Mouse (Mus musculus): Measurements from ENCODE around the gene Bax. TPM values are rescaled to one million over a fixed set of nuclear protein-coding genes. Genes with fewer than 3 reads are reported as not detected.

The Bax gene
- 47.6 and 49.6 TPM in 2 replicates for polyA plus RNA-seq (2012; rRNA removed)

DNA sequence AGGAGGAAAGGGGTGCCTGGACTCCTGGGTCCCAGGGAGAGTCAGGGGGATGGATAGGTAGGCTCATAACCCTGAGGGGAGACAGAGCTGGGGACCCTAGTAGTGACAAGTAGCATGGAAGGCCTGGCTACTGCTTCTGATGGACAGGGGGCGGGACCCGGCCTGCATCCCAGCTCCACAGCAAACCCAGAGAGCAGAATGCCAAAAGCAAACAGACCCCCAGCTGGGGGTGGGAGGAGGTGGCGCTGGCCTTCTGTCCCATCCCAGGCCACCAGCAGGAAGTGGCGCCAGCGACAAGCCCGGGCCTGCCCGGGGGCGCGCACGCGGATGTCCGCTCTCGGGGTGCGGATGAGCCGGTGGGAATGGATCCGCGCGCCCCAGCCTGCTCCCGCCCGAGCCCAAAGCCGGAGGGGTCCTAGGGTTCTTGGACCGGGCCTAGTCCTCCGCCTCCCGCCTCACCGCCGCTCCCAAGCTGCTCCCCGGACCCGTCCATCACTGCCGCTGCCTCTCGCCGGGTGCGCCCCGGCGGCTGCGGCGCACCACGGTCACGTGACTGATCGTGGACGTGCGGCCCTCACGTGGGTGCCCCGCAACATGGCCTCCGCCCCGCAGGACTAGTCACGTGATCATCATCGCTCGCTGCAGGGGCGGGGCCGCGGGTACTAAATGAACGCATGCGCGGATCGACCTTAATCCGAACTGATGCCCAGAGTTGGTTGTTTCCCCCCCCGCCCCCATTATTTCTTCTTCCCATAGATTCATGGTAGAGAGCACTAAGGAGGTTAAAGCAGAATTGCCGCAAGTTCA, at the start of gene Bax:
Gene Bax, minus strand, starts transcription at position 616 of the 807 bp plus-strand sequence.

DNA sequence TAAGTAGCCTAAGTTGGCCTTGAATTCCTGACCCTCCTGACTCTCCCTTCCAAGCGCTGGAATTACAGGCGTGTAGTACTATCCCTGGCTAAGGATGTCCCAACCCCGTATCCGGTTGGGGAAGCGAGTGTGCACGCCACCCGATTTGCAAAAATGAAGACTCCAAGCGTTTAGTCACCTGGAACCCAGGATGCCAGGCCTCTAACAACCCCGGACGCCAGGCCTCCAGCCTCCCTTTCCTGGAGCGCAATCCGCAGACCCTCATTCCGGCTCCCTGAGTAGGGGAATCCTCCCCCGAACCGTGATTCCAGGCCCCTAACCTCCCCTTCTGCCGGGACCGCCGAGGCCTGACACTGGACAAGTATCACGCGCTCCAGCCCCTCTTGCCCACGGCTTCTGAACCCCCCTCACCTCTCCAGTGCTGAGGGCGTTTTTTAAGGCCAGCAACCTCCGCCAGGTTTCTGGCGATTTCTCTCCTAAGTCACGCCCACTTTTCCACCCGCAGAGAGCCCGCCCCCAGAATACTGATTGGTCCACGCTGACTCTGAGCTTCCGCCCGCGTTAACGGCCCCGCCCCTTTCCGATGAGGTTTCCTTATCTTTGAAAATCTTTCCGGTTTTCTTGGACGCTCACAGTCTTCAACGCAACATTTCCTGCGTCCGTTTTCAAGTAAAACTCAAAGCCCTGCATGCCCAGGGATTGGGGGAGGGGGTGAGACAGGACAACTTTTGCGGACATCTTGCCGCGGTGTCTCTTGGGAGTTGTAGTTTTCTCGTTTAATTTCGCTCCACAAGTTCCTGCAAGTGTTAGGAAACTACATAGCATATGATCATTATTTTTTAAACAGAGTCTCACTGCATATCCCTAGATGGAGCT, 43.5 kb upstream of the Bax start, which contains the start of gene Nucb1:
Gene Nucb1, minus strand, starts transcription at position 495 of the 876 bp plus-strand sequence.

DNA sequence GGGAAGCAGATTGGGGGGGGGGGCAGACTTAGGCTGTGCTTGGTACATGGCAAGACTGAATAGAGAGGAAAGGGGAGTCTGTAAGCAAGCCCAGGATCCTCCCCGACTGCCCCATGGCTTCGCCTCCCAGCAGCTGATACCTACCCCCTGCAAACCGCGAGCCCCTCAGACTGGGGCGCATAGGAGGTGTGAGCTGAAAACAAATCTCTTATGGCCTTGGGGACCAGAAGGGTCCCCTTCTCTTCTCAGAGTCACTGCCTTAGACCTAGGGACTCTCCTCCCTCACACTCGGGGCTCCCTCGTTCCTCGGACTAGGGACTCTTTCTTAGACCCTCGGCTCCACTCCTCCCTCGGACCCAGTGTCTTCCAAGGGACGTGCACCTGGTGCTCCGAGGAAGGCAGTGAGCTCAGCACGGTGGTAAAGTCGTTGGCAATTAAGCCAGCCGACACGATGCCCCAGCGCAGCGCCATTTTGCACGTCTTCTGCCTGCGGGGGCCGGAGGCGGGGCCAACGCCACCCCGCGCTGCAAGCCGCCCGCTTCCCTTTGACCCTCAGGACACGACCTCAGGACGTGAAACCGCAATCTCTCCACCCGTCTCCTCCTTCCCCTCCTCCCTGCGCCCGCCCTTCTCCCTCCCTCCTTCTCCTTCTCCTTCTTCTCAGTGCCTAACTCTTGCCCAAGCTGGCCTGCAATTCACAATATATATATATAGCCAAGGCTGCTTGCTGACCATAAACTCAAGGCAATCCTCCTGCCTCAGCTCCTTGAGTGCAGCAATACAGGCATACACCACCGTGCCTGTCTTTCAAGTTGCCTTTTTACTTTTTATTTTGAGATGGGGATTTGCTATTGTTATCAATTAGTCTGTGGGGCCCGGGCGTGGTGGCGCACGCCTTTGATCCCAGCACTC, 21.9 kb upstream of the Bax start, which contains the start of gene Dhdh:
Gene Dhdh, minus strand, starts transcription at position 513 of the 912 bp plus-strand sequence.

DNA sequence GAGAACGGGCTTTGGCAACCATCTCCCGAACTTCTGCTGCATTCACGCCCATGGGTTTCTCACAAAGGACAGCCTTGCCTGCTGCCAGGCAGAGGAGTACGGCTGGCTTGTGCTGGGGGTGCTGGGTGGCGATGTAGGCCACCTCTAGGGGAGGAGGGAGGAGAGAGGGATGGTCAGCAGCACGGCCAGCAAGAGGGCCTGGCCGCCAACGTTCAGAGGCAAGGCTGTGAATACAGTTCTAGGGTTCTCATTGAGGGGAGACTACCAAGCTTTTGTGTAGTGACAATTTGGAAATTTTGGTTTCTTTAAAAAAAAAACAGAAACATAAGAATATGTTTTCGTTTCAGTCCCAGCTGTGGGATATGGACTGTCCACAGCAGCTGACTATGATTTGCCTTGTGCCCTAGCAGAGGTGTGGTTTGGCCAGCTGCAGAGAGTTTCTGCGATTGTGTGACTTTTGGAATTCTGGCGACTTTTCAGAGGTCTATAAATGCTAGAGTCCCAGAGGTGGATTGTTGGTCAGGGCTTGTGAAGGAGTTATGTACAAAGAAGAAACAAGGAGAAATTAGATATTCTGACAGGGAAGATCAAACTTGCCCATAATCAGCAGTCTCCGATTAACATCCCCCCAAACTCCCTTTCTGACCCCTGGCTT, 20.2 kb upstream of the Bax start, which contains the start of gene Gm45808:
Gene Gm45808, minus strand, starts transcription at position 51 of the 655 bp plus-strand sequence.

DNA sequence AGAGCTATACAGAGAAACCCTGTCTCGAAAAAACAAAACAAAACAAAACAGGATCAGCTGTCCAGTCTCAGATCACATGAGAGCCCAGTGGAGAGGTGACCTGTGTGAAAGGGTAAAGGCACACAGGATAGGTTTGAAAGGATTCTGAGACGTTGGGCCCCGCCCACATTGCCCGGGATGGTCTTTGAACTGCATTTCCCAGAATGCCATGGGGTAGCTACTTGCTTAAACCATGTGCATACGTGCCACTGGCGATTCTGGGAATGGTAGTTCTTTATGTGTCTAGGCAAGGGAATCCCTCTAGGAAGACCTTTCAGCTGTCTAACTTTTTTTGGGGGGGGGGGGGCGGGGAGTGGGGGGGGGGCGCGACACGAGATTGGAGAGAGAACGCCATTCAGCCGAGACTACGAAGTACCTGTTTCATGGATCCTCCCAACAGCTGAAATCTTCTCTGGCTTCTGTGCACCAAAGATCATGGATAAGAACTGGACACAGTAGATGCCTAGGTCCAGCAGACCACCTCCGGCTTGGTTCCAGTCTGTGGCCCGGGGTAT, 14.8 kb upstream of the Bax start, which contains the start of gene Tulp2:
Gene Tulp2, plus strand, starts transcription at position 504 of the 554 bp plus-strand sequence.

DNA sequence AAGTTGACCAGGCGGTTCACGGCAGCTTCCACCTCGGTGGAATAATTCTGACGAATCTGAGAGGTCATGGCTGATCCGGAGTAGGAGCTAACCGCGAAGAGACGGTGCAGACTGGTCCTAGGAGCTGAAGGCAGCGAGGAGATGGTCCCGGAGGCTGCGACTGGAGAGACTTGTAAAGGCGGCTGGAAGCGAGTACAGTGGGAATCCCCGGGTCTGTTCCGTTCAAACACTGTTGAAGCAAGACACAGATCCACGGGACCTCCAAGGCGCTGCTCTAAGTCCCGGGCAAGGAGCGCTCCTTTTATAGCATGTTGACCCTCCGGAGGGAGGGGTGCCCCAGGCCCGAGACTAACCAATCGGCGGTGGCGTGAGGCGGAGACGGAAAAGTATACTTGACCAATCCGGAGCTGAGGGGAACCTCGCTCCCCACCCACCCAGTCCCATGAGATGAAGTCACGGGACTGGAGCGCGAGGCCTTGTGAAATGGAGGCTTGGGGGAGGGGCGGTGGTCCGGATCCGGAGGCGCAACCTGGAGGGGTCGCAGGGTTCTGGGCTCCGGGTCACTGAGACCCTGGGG, 7.0 kb downstream of the Bax start, which contains the start of gene Ftl1:
Gene Ftl1, minus strand, starts transcription at position 321 of the 577 bp plus-strand sequence.

DNA sequence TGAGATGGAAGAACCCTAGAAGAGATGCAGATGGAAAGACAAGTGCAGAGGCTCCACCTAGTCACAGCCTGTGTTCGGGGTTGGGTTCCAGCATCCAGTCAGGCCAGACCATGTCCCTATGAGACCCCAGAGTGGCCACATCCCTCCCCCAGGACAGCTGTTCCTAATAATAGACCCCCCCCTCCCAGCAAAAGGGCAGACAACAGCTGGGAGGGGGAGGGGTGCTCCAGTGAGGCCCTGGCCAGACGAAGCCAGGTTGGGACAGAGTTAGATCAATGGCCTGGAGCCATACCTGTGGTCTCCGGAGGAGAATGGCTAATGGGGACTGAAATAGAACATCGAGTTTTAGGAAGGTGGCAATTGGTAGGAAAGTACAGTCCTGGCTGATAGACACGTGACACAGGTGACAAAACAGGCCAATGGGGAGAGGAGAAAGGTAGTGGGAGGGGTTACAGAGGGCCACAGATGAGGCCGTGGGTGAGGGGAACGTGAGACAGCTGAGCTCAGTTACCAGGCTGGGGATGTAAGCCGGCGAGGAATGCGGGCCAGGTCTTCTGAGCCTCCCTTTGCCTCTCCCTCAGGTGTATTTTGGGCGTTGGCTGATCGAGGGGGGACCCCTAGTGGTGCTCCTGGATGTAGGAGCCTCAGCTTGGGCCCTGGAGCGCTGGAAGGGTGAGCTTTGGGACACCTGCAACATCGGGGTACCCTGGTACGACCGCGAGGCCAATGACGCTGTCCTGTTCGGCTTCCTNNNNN, 29.0 kb downstream of the Bax start, which contains the start of gene Ruvbl2:
Gene Ruvbl2, minus strand, starts transcription at position 576 of the 756 bp plus-strand sequence.

DNA sequence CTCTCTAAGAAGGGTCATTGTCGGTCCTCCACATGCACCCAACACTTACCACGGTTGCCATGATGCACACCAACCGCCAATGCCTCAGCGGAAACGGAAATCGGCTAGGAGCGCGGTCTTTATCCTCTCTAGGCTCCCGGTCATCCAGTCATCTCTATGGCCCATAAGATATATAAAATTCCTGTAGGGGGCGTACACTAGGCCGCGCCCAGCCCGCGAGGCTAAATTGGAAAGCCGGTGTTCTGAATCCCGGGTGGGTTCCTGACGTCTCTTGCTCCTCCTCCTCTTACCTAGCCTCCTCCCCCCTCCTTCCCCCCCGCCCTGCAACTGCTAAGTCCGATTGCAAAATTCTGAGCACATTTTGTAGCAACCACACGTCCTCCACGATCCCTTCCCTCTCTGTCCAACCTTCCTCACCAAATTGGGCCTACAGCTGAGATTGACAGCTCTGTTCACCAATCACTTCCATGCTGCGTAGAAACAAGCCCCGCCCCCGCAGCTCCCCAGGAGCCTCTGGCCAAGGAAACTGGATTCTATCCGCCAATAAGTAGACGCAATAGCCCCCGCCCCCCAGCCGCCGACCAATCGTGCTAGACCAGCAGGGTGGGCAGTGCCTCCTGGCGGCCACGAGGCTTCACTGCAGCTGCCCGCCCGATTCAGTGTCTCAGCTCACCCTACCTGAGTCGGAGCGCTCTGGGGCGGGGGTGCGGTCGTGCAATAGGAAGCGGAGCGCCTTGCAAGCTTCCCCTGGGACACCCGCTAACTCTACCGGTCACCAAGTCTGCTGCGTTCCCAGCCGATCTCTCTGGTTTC, 32.3 kb downstream of the Bax start, which contains the start of gene Gys1:
Gene Gys1, plus strand, starts transcription at position 642 of the 813 bp plus-strand sequence.

DNA sequence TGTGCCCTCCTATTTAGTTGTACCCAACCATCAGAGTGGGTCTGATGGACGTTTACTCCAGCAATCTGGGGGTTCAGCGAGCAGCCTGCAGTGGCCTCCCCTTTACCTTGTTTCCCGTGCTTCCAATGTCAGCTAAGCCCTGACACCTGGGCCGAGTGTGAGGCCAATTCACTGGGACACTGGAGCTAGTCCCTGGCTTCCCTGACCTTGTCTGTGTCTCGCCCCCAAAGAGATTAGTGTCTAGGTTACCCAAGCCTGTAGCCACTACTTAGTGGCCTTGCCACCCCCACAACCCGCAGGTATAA, 46.1 kb downstream of the Bax start, which contains the start of gene Lhb:
Gene Lhb, plus strand, starts transcription at position 206 of the 305 bp plus-strand sequence.

DNA sequence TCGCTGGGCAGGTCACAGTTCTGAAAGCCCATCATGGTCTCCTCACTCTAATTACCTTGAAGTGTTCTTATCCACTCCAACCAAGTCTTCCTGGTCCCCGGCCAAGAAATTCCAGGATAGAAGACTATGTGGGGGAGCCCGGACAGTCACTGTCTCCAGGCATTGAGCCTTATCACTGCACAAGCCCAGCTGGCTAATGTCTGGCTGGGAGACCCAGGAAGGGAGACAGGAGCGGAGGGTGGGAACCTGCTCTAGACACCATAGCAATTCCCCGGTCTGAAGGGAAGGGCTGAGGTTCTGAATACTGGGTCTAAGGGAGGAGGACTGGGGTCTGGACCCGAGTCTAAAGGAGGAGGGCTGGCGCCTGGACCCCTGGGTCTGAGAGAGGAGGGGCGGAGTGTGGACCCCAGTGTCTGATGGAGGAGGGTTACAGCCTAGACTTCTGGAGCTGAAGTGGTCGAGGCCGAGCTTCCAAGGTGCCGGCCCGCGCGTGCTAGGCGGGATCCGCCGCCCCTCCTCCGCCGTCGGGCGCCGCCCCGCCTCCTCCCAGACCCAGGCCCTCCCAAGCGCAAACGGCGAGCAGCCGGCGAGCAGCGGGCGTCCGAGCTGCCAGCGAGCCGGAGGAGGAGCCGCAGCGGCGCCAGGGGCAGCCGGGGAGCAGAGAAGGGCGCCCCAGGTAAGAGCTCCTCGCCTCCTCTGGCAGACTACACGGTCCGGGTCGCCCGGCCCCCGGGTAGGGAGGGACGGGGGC, 53.4 kb downstream of the Bax start, which contains the start of gene Ntf5:
Gene Ntf5, plus strand, starts transcription at position 583 of the 751 bp plus-strand sequence.

Other genes starting within 250 kb of the Bax start
- gene Cd37, start 227.8 kb downstream of the Bax start, polyA plus RNA-seq (2012; rRNA removed) = 30.2 and 33.5 TPM in 2 replicates
- 0.05 and 0.06 TPM in 2 replicates for gene Slc6a16, start 225.8 kb downstream of the Bax start, polyA plus RNA-seq (2012; rRNA removed)
- gene Slc6a21, start 189.4 kb downstream of the Bax start, polyA plus RNA-seq (2012; rRNA removed) = 0.04 and 0.09 TPM in 2 replicates
- 3.7 and 4.2 TPM in 2 replicates for gene Trpm4, start 133.1 kb downstream of the Bax start, polyA plus RNA-seq (2012; rRNA removed)
- 0.20 and 0.34 TPM in 2 replicates for gene Hrc, start 131.6 kb downstream of the Bax start, polyA plus RNA-seq (2012; rRNA removed)
- gene Ppfia3, start 99.9 kb downstream of the Bax start, polyA plus RNA-seq (2012; rRNA removed) = 0.06 and 0.07 TPM in 2 replicates
- 0.12 and 0.20 TPM in 2 replicates for gene Lin7b, start 96.3 kb downstream of the Bax start, polyA plus RNA-seq (2012; rRNA removed)
- 152 and 184 TPM in 2 replicates for gene Snrnp70, start 71.2 kb downstream of the Bax start, polyA plus RNA-seq (2012; rRNA removed)
- not detected in 2 replicates for gene Kcna7, start 61.2 kb downstream of the Bax start, polyA plus RNA-seq (2012; rRNA removed)
- 0.15 and 0.17 TPM in 2 replicates for gene Ntf5, start 53.2 kb downstream of the Bax start, polyA plus RNA-seq (2012; rRNA removed)
- gene Lhb, start 46.1 kb downstream of the Bax start, polyA plus RNA-seq (2012; rRNA removed) = not detected in 2 replicates
- 7.5 and 9.9 TPM in 2 replicates for gene Gys1, start 32.1 kb downstream of the Bax start, polyA plus RNA-seq (2012; rRNA removed)
- 37.3 and 45.2 TPM in 2 replicates for gene Ruvbl2, start 28.8 kb downstream of the Bax start, polyA plus RNA-seq (2012; rRNA removed)
- gene Ftl1, start 7.0 kb downstream of the Bax start, polyA plus RNA-seq (2012; rRNA removed) = 1,700 and 2,007 TPM in 2 replicates
- 0.12 and 0.15 TPM in 2 replicates for gene Tulp2, start 15.0 kb upstream of the Bax start, polyA plus RNA-seq (2012; rRNA removed)
- gene Gm45808, start 19.9 kb upstream of the Bax start, polyA plus RNA-seq (2012; rRNA removed) = 0.12 TPM in 1 of 2 replicates, not detected in the other
- gene Dhdh, start 21.9 kb upstream of the Bax start, polyA plus RNA-seq (2012; rRNA removed) = 5.7 and 6.5 TPM in 2 replicates
- gene Nucb1, start 43.5 kb upstream of the Bax start, polyA plus RNA-seq (2012; rRNA removed) = 75.2 and 76.4 TPM in 2 replicates
- gene Ppp1r15a, start 59.4 kb upstream of the Bax start, polyA plus RNA-seq (2012; rRNA removed) = 79.7 and 101 TPM in 2 replicates
- 1.2 and 1.7 TPM in 2 replicates for gene Plekha4, start 59.4 kb upstream of the Bax start, polyA plus RNA-seq (2012; rRNA removed)
- gene Hsd17b14, start 88.0 kb upstream of the Bax start, polyA plus RNA-seq (2012; rRNA removed) = 0.78 and 1.3 TPM in 2 replicates
- 41.1 and 45.0 TPM in 2 replicates for gene Bcat2, start 103.3 kb upstream of the Bax start, polyA plus RNA-seq (2012; rRNA removed)
- gene Fgf21, start 148.6 kb upstream of the Bax start, polyA plus RNA-seq (2012; rRNA removed) = 3.1 and 3.5 TPM in 2 replicates
- 0.17 and 0.24 TPM in 2 replicates for gene Fut1, start 150.4 kb upstream of the Bax start, polyA plus RNA-seq (2012; rRNA removed)
- 0.09 and 0.12 TPM in 2 replicates for gene Izumo1, start 154.9 kb upstream of the Bax start, polyA plus RNA-seq (2012; rRNA removed)
- 3.2 and 3.6 TPM in 2 replicates for gene Rasip1, start 160.6 kb upstream of the Bax start, polyA plus RNA-seq (2012; rRNA removed)
- 0.50 TPM in 2 replicates for gene Mamstr, start 173.1 kb upstream of the Bax start, polyA plus RNA-seq (2012; rRNA removed)
- gene Fut2, start 199.5 kb upstream of the Bax start, polyA plus RNA-seq (2012; rRNA removed) = 0.04 and 0.05 TPM in 2 replicates
- 0.01 and 0.04 TPM in 2 replicates for gene Ntn5, start 217.1 kb upstream of the Bax start, polyA plus RNA-seq (2012; rRNA removed)
- 0.01 and 0.02 TPM in 2 replicates for gene Sec1, start 227.5 kb upstream of the Bax start, polyA plus RNA-seq (2012; rRNA removed)
- gene Car11, start 232.9 kb upstream of the Bax start, polyA plus RNA-seq (2012; rRNA removed) = 0.48 and 0.74 TPM in 2 replicates
- gene Dbp, start 238.2 kb upstream of the Bax start, polyA plus RNA-seq (2012; rRNA removed) = 0.84 and 0.87 TPM in 2 replicates
- 485 and 498 TPM in 2 replicates for gene Rpl18, start 248.6 kb upstream of the Bax start, polyA plus RNA-seq (2012; rRNA removed)